Mouse (Mus musculus) megakaryocyte, embryonic 14.5 days (primary cell): ENCODE results near the gene Ggps1. TPM values are rescaled to one million over a fixed set of nuclear protein-coding genes. Genes with fewer than 3 reads are reported as not detected.

Source experiments
- H3K27me3 ChIP-seq: replicated peaks from 2 replicates; pipeline ENCODE3; 2012; ENCODE audit warnings: inconsistent platforms
- H3K36me3 ChIP-seq: replicated peaks from 2 replicates; pipeline ENCODE3; 2012; ENCODE audit warnings: low read length, inconsistent platforms, mixed read lengths
- H3K4me1 ChIP-seq: 2 replicates; pipeline ENCODE4 v1.6.1; 2012; ENCODE audit warnings: inconsistent platforms
- H3K4me3 ChIP-seq: replicated peaks from 2 replicates; pipeline ENCODE3; 2012; ENCODE audit warnings: moderate library complexity, mild to moderate bottlenecking, inconsistent platforms
- H3K9me3 ChIP-seq: 2 replicates; pipeline ENCODE4 v1.6.1; 2012; ENCODE audit warnings: inconsistent platforms
- FLI1 ChIP-seq: IDR thresholded peaks from 2 replicates; pipeline ENCODE4 v1.6.1; 2012; ENCODE audit warnings: low read length, inconsistent platforms, mixed read lengths
- GATA1 ChIP-seq: IDR thresholded peaks from 3 replicates; pipeline ENCODE4 v1.6.1; 2012; ENCODE audit warnings: mixed read lengths, low read length, inconsistent platforms, borderline replicate concordance
- polyA plus RNA-seq: library from polyadenylated mRNA; stranded (reverse); fragments of >175 nt; gene quantifications from 2 replicates; pipeline ENCODE4 v1.2.3, GENCODE M21; 2012; ENCODE audit warnings: low replicate concordance; ENCODE audit not compliant: insufficient read depth

Gene Ggps1
- polyA plus RNA-seq = 2.2 TPM in 1 of 2 replicates, not detected in the other

GRCm38 (mm10) chr13:14063013-14063941 is at the start of gene Ggps1, which contains the start of gene Arid4b:
Ggps1 (minus strand) TSS chr13:14063488.
Arid4b (plus strand) TSS chr13:14063232.
- TF ChIP-seq GATA1 (no peak), FLI1 (no peak)
- Histone ChIP-seq H3K4me1 (peaks cover 39% of the 10 kb centered on the region), H3K4me3 (peak within 1 kb of the TSS; percentile 98), H3K9me3 (no peaks in the 10 kb centered on the region), H3K27me3 (no peaks in the 10 kb centered on the region), H3K36me3 (peaks cover 50% of the 10 kb centered on the region)

GRCm38 (mm10) chr13:14111146-14111545 is 47.9 kb upstream of the Ggps1 start:
- no peak overlapping the region for H3K4me3 ChIP-seq
- no peak for TF ChIP-seq FLI1
- no peak for TF ChIP-seq GATA1
- peaks cover 43% of the 10 kb centered on the region for H3K4me1 ChIP-seq
- peaks cover 11% of the 10 kb centered on the region for H3K36me3 ChIP-seq
- H3K9me3 ChIP-seq = no peaks in the 10 kb centered on the region
- H3K27me3 ChIP-seq = no peaks in the 10 kb centered on the region

GRCm38 (mm10) chr13:14110154-14110873 is 47.0 kb upstream of the Ggps1 start:
- H3K4me1 ChIP-seq = peaks cover 41% of the 10 kb centered on the region
- H3K4me3 ChIP-seq = peak overlapping the region; percentile 15
- H3K9me3 ChIP-seq = no peaks in the 10 kb centered on the region
- H3K36me3 ChIP-seq = peaks cover 10% of the 10 kb centered on the region
- no peak for TF ChIP-seq FLI1
- no peak for TF ChIP-seq GATA1
- no peaks in the 10 kb centered on the region for H3K27me3 ChIP-seq

- Histone ChIP-seq H3K4me3 (no peak overlapping the region), H3K36me3 (peaks cover 8% of the 10 kb centered on the region), H3K9me3 (no peaks in the 10 kb centered on the region), H3K27me3 (no peaks in the 10 kb centered on the region), H3K4me1 (peaks cover 36% of the 10 kb centered on the region)
- TF ChIP-seq FLI1 (no peak), GATA1 (no peak)
Measured at GRCm38 (mm10) chr13:14103026-14103425, 39.7 kb upstream of the Ggps1 start.

GRCm38 (mm10) chr13:14088669-14089068 is 25.4 kb upstream of the Ggps1 start:
- no peaks in the 10 kb centered on the region for H3K27me3 ChIP-seq
- no peak overlapping the region for H3K4me3 ChIP-seq
- TF ChIP-seq FLI1 (no peak), GATA1 (no peak)
- no peaks in the 10 kb centered on the region for H3K9me3 ChIP-seq
- peaks cover 23% of the 10 kb centered on the region for H3K36me3 ChIP-seq
- peaks cover 21% of the 10 kb centered on the region for H3K4me1 ChIP-seq

- Histone ChIP-seq H3K9me3 (no peaks in the 10 kb centered on the region), H3K36me3 (peaks cover 34% of the 10 kb centered on the region), H3K4me1 (peaks cover 42% of the 10 kb centered on the region), H3K4me3 (no peak overlapping the region), H3K27me3 (no peaks in the 10 kb centered on the region)
- TF ChIP-seq GATA1 (no peak), FLI1 (no peak)
Measured at GRCm38 (mm10) chr13:14075326-14075725, 12.0 kb upstream of the Ggps1 start.

GRCm38 (mm10) chr13:14074371-14074770 is 11.1 kb upstream of the Ggps1 start:
- no peaks in the 10 kb centered on the region for H3K9me3 ChIP-seq
- peaks cover 40% of the 10 kb centered on the region for H3K36me3 ChIP-seq
- no peak overlapping the region for H3K4me3 ChIP-seq
- peaks cover 47% of the 10 kb centered on the region for H3K4me1 ChIP-seq
- no peaks in the 10 kb centered on the region for H3K27me3 ChIP-seq
- no peak for TF ChIP-seq GATA1
- TF ChIP-seq FLI1 = no peak

- peaks cover 61% of the 10 kb centered on the region for H3K36me3 ChIP-seq
- H3K4me3 ChIP-seq = no peak overlapping the region
- no peak for TF ChIP-seq FLI1
- TF ChIP-seq GATA1 = no peak
- no peaks in the 10 kb centered on the region for H3K27me3 ChIP-seq
- no peaks in the 10 kb centered on the region for H3K9me3 ChIP-seq
- H3K4me1 ChIP-seq = peaks cover 64% of the 10 kb centered on the region
Measured at GRCm38 (mm10) chr13:14069291-14069690, 6.0 kb upstream of the Ggps1 start.

- H3K4me1 ChIP-seq = peaks cover 56% of the 10 kb centered on the region
- TF ChIP-seq GATA1 (no peak), FLI1 (no peak)
- H3K4me3 ChIP-seq = no peak overlapping the region
- H3K9me3 ChIP-seq = no peaks in the 10 kb centered on the region
- no peaks in the 10 kb centered on the region for H3K27me3 ChIP-seq
- peaks cover 61% of the 10 kb centered on the region for H3K36me3 ChIP-seq
Measured at GRCm38 (mm10) chr13:14068035-14068434, 4.7 kb upstream of the Ggps1 start.
